Mouse (Mus musculus): Measurements from ENCODE around the gene Il1f6. TPM values are rescaled to one million over a fixed set of nuclear protein-coding genes. Genes with fewer than 3 reads are reported as not detected.
"Not testable (repeated sequence)": the region's sequence is repeated elsewhere in the genome, so short reads cannot be mapped to it uniquely, and the experiment has no call there.

Gene Il1f6
- polyA plus RNA-seq (2012; rRNA removed): not detected in 2 replicates

GRCm38 (mm10) chr2:24215118-24215517 lies at the start of gene Il1f6:
Il1f6 (plus strand) TSS chr2:24215418.
- TF ChIP-seq POLR2A (IDR thresholded peaks at IDR 0.05; ENCODE audit: extremely low read depth, insufficient read depth, low read length) (no peak), CTCF (IDR thresholded peaks at IDR 0.05; ENCODE audit: extremely low read depth, insufficient read depth, low read length) (no peak)
- Histone ChIP-seq H3K4me3 (ENCODE audit: insufficient read depth, low read length) (no peak within 1 kb of the TSS), H3K27ac (ENCODE audit: insufficient read depth, low read length) (no peak within 1 kb of the TSS), H3K4me1 (ENCODE audit: control insufficient read depth, insufficient read depth, low read length) (no peaks in the 10 kb centered on the region)

DNA sequence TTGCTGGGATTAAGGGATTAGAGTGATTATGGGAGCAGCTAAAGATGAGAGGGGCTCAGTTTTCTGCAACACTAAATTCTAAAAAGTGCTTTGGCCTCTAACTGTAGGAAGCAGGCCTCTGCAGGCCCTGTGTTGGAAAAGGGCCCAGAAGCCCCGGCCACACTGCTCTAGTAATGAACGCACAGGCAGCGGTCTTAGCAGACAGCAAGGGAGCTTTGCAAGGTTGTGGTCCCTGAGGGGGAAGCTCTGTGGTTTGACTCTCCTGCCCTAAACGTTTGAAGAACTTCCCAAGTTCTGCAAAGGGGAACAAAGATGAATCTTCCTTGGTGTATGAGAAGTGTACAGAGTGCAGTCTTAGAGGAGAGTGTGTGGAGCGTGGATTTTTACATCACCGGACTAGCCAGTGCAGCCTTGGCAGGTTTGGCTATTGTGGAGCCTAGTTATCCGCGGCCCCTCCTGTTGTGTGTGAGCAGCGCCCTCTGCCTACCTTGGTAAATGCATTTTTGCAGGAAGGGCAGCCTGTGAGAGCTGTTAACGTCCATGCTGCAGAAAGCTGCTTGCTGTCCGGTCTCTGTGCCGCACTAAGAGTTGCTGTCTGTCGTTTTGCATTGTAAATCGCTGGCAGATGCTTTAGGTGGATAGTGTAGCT lies 33.4 kb upstream of the Il1f6 start:
- TF ChIP-seq CTCF (IDR thresholded peaks at IDR 0.05; ENCODE audit: extremely low read depth, insufficient read depth, low read length): peak; percentile 51
- not testable (repeated sequence) for H3K27ac ChIP-seq (ENCODE audit: insufficient read depth, low read length); H3K4me3 ChIP-seq (ENCODE audit: insufficient read depth, low read length); H3K4me1 ChIP-seq (ENCODE audit: control insufficient read depth, insufficient read depth, low read length)

DNA sequence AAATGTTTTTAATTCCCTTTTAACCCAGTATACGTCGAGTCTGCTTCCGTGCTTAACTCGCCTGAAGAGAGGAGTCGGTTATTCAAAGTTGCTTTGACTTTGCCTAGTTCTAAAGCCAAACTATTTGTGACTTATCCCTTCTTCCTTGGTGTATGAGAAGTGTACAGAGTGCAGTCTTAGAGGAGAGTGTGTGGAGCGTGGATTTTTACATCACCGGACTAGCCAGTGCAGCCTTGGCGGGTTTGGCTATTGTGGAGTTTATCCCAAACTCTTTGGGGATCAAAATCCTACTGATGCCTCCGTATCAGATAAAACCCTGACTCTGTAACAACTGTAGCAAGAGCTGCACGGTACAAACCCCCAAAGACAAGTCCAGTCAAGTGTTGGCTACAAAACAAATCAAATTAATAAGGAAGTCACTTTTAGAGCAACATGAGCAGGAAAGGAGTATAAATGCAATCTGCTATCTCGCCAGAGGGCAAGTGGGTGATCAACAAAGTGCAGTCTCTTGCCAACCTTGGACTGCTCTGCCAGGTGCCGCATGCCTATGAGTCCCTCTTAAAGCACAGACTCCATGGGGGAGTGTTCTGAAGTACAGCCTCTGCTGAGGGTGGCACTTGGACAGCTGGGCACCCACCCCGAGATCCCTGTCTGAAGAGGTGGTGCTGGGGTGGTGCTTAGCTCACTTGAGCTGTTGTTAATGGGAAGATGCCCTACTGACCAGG lies 32.6 kb upstream of the Il1f6 start:
- H3K4me1 ChIP-seq (ENCODE audit: control insufficient read depth, insufficient read depth, low read length); H3K4me3 ChIP-seq (ENCODE audit: insufficient read depth, low read length); H3K27ac ChIP-seq (ENCODE audit: insufficient read depth, low read length): not testable (repeated sequence)

- not testable (repeated sequence) for H3K4me1 ChIP-seq (ENCODE audit: control insufficient read depth, insufficient read depth, low read length); H3K4me3 ChIP-seq (ENCODE audit: insufficient read depth, low read length); H3K27ac ChIP-seq (ENCODE audit: insufficient read depth, low read length)
Observed at GRCm38 (mm10) chr2:24184092-24184491, 31.1 kb upstream of the Il1f6 start.

DNA sequence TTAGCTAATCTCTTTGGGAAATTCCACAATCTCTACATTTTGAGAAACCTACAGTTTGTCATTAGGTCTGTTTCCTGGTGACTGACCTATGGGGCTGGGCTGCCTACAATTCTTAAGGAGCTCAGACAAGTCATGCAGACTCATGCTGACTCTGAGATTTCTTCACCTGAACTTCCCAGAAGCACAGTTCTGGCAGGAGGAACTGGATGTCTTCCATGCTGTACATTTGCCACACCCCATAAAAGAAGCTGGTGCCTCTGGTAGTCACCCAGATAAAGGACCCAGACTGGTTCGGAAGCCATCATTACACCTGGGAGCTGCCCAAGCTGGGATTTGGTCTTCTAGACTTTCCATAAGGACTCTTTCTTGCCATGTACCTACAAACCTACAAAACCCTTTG lies 29.0 kb upstream of the Il1f6 start, which contains the start of gene Il1f9:
TSS of gene Il1f9 (plus strand) at position 301 of the 400 bp plus-strand sequence.
- Histone ChIP-seq H3K27ac (ENCODE audit: insufficient read depth, low read length) (no peak within 1 kb of the TSS), H3K4me3 (ENCODE audit: insufficient read depth, low read length) (no peak within 1 kb of the TSS), H3K4me1 (ENCODE audit: control insufficient read depth, insufficient read depth, low read length) (no peaks in the 10 kb centered on the region)
- TF ChIP-seq POLR2A (IDR thresholded peaks at IDR 0.05; ENCODE audit: extremely low read depth, insufficient read depth, low read length): no peak
- no peak for TF ChIP-seq CTCF (IDR thresholded peaks at IDR 0.05; ENCODE audit: extremely low read depth, insufficient read depth, low read length)

DNA sequence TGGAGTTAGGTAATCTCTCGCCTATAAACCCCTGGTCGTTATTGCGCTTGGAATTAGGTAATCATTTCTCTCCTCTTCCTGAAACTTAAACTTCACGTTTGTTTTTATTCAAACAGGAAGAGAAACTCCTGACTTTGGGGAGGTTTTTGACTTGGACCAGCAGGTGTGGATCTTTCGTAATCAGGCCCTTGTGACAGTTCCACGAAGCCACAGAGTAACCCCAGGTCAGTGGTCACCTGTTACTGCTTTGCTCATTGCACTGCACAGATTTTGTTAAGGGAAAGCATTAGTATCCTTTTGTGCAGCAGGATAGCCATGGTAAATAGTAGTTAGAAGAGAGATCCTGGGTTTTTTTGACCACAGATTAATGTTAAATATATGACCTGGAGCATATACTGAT lies 27.6 kb upstream of the Il1f6 start:
- TF ChIP-seq CTCF (IDR thresholded peaks at IDR 0.05; ENCODE audit: extremely low read depth, insufficient read depth, low read length) (no peak), POLR2A (IDR thresholded peaks at IDR 0.05; ENCODE audit: extremely low read depth, insufficient read depth, low read length) (no peak)
- Histone ChIP-seq H3K4me3 (ENCODE audit: insufficient read depth, low read length) (no peak overlapping the region), H3K27ac (ENCODE audit: insufficient read depth, low read length) (no peak overlapping the region), H3K4me1 (ENCODE audit: control insufficient read depth, insufficient read depth, low read length) (no peaks in the 10 kb centered on the region)

- H3K27ac ChIP-seq (ENCODE audit: insufficient read depth, low read length): no peak overlapping the region
- H3K4me3 ChIP-seq (ENCODE audit: insufficient read depth, low read length): no peak overlapping the region
- TF ChIP-seq POLR2A (IDR thresholded peaks at IDR 0.05; ENCODE audit: extremely low read depth, insufficient read depth, low read length) (no peak), CTCF (IDR thresholded peaks at IDR 0.05; ENCODE audit: extremely low read depth, insufficient read depth, low read length) (no peak)
- no peaks in the 10 kb centered on the region for H3K4me1 ChIP-seq (ENCODE audit: control insufficient read depth, insufficient read depth, low read length)
Observed at GRCm38 (mm10) chr2:24188189-24188588, 27.0 kb upstream of the Il1f6 start.

DNA sequence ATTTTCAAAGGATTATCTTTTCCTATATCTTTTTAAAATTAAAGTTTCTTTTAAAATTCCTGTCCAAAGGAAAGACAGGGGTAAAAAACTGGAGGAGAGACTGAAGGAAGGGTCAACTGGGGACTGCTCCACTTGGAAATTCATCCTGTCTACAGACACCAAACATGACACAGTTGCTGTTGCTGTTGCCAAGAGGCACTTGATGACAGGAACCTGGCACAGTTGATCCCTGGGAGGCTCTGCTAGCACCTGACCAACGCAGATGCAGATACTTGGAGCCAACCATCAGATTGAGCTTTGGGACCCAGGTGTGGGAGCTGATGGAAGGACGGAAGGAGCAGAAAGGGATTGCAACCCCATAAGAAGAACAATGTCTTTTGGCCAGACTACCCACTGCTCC lies 12.0 kb downstream of the Il1f6 start:
- no peak overlapping the region for H3K4me3 ChIP-seq (ENCODE audit: insufficient read depth, low read length)
- TF ChIP-seq CTCF (IDR thresholded peaks at IDR 0.05; ENCODE audit: extremely low read depth, insufficient read depth, low read length): no peak
- TF ChIP-seq POLR2A (IDR thresholded peaks at IDR 0.05; ENCODE audit: extremely low read depth, insufficient read depth, low read length): no peak
- H3K27ac ChIP-seq (ENCODE audit: insufficient read depth, low read length): no peak overlapping the region
- H3K4me1 ChIP-seq (ENCODE audit: control insufficient read depth, insufficient read depth, low read length): no peaks in the 10 kb centered on the region

DNA sequence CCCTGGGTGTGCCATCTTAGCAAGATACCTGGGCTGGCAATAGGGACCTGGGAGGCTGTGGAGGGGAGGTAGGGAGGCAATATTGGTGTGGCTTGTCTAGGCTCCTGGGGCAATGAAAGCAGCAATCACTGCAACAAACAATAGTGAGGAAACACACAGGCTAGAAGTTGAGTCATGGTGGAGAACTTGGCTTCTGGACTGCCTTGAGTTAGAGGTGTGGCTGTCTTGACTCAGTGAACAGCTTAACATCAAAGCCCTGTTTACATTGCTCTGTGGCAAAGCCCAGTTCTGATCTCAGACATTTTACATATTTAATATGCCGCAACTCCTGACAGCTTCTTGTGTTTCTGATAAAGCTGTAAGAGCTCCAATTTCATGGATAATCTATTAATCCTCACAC lies 52.3 kb downstream of the Il1f6 start:
- TF ChIP-seq POLR2A (IDR thresholded peaks at IDR 0.05; ENCODE audit: extremely low read depth, insufficient read depth, low read length): no peak
- TF ChIP-seq CTCF (IDR thresholded peaks at IDR 0.05; ENCODE audit: extremely low read depth, insufficient read depth, low read length): no peak
- no peak overlapping the region for H3K27ac ChIP-seq (ENCODE audit: insufficient read depth, low read length)
- H3K4me1 ChIP-seq (ENCODE audit: control insufficient read depth, insufficient read depth, low read length): no peaks in the 10 kb centered on the region
- H3K4me3 ChIP-seq (ENCODE audit: insufficient read depth, low read length): no peak overlapping the region

DNA sequence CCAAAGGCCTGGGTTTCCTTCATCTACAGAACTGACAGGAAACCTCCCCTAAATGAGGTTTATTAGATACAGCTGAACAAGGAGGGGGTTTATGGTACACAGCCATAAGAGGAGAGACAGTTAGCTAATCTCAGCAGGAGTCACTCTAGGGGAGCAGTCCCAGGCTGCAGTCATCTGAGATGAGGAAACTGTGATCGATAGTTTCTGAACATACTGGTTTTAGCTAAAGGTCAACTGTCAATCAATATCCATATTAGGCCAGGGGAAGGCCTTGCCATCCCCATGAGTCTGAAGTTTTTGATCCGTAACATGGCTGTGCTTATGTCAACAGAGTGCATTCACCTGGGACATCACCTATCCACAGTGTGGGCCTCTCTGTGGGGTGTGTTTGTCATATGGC lies 58.4 kb downstream of the Il1f6 start:
- H3K4me3 ChIP-seq (ENCODE audit: insufficient read depth, low read length): no peak overlapping the region
- TF ChIP-seq CTCF (IDR thresholded peaks at IDR 0.05; ENCODE audit: extremely low read depth, insufficient read depth, low read length) (no peak), POLR2A (IDR thresholded peaks at IDR 0.05; ENCODE audit: extremely low read depth, insufficient read depth, low read length) (no peak)
- no peak overlapping the region for H3K27ac ChIP-seq (ENCODE audit: insufficient read depth, low read length)
- no peaks in the 10 kb centered on the region for H3K4me1 ChIP-seq (ENCODE audit: control insufficient read depth, insufficient read depth, low read length)

Data from cortical plate, adult 2 months (tissue).